ENCODE assay signal across 8 mouse cellular contexts in the genomic region with DNA sequence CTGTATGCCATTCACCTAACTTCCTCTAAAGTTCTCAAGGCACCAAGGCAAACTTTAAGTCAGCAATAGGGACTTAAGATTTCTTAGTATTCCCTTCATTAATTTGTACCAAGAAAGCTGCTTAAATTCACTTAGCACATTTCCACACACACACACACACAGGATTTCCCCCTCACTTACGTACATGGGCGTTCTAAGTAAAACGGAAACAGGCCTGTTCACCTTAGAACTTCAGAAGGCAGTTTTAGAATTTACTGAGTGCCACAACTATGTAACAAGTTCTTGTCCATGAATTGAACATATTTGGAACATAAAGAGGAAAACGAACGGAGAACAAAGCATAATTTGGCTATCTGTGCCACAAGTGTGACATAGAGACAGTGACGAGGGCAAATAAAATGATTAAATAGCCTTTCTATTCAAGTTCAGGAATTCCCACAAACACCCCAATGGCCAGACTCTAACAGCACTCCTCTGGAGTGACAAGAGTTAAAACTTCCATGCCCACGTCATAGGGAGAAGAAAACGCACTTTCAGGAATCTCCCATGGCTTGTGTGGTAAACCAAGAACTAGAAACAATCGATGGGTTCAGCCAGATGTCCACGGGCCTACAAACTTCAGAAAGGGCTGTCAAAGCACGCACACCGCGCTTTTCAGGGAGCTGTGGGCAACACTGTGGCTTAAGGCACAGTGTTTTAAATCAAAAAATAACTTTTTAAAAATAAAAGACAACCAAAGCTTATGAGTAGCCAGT. TPM values are rescaled to one million over a fixed set of nuclear protein-coding genes. Genes with fewer than 3 reads are reported as not detected.
DNase-seq lines count a peak whose midpoint lies in the region; ATAC-seq and TF ChIP-seq lines count a peak whose summit lies in the region.

No protein-coding gene starts in this region.

- ATAC-seq in forebrain, embryonic 16.5 days: no peak
- ATAC-seq in kidney, embryonic 14.5 days (ENCODE audit: low FRiP score, low TSS enrichment): no peak
- ATAC-seq in midbrain, embryonic 13.5 days: no peak

- peaks cover 61% of the 10 kb centered on the region for H3K4me1 ChIP-seq in E14TG2a.4 (replicated peaks; ENCODE audit: low read depth, low read length)
- H3K4me1 ChIP-seq in forebrain, embryonic 16.5 days (replicated peaks; ENCODE audit: control insufficient read depth, insufficient read depth, low read length): peaks cover 13% of the 10 kb centered on the region
- peaks cover 11% of the 10 kb centered on the region; the same call in 1 of the 2 replicates for H3K4me1 ChIP-seq in kidney, embryonic 14.5 days (ENCODE audit: control insufficient read depth, insufficient read depth, low read length)
- H3K4me1 ChIP-seq in midbrain, embryonic 13.5 days (replicated peaks): peaks cover 28% of the 10 kb centered on the region

- H3K4me2 ChIP-seq in forebrain, embryonic 16.5 days (ENCODE audit: low read length): peak overlapping the region; percentile 99
- peak overlapping the region; percentile 83 for H3K4me2 ChIP-seq in kidney, embryonic 14.5 days (replicated peaks; ENCODE audit: low read depth, low read length)
- peak overlapping the region; percentile 97 for H3K4me2 ChIP-seq in midbrain, embryonic 13.5 days (replicated peaks)

- peaks cover 41% of the 10 kb centered on the region for H3K36me3 ChIP-seq in E14TG2a.4 (ENCODE audit: insufficient read depth, low read length)
- peaks cover 13% of the 10 kb centered on the region for H3K36me3 ChIP-seq in forebrain, embryonic 16.5 days (ENCODE audit: control insufficient read depth, insufficient read depth)
- H3K36me3 ChIP-seq in kidney, embryonic 14.5 days (ENCODE audit: control insufficient read depth, insufficient read depth, low read length): peaks cover 31% of the 10 kb centered on the region
- H3K36me3 ChIP-seq in midbrain, embryonic 13.5 days: peaks cover 18% of the 10 kb centered on the region

- no peak overlapping the region for H3K9ac ChIP-seq in forebrain, embryonic 16.5 days (replicated peaks; ENCODE audit: low read depth, low read length)
- peak overlapping the region; percentile 84; the same call in 1 of the 2 replicates for H3K9ac ChIP-seq in kidney, embryonic 14.5 days (ENCODE audit: low read depth, low read length)
- no peak overlapping the region for H3K9ac ChIP-seq in midbrain, embryonic 13.5 days (replicated peaks)

- whole genome bisulfite sequencing in forebrain, embryonic 16.5 days: 45% methylated on average over 13 of the region's 13 CpGs
- WGBS in kidney, embryonic 14.5 days: 43% methylated on average over 13 of the region's 13 CpGs
- 65% methylated on average over 13 of the region's 13 CpGs for WGBS in midbrain, embryonic 13.5 days

- TF ChIP-seq CTCF in E14TG2a.4 (conservative IDR thresholded peaks at IDR 0.05; ENCODE audit: low read length): no peak

- H3K4me3 ChIP-seq in E14TG2a.4 (replicated peaks; ENCODE audit: low read length): peak overlapping the region; percentile 98
- H3K4me3 ChIP-seq in forebrain, embryonic 16.5 days (replicated peaks; ENCODE audit: low read length): peak overlapping the region; percentile 89; the same call in 1 of the 2 replicates
- peak overlapping the region; percentile 87 for H3K4me3 ChIP-seq in kidney, embryonic 14.5 days (ENCODE audit: low read length)
- H3K4me3 ChIP-seq in midbrain, embryonic 13.5 days (replicated peaks): peak overlapping the region; percentile 82; the same call in 1 of the 2 replicates

- intact Hi-C loops in gastrocnemius, postnatal 36 days (cut with DNase I): no loop called here

- DNase-seq in 3134 (ENCODE audit: extremely low read depth, insufficient read length, low spot score): peak; percentile 29
- DNase-seq in gastrocnemius, postnatal 36 days: no peak
- DNase-seq in layer of hippocampus, postnatal 25 days (ENCODE audit: extremely low spot score in 1 of 2, low spot score in 1 of 2): no peak
- DNase-seq in c-Kit-positive CD71-positive TER-119-positive erythroid progenitor cells, embryonic 14.5 days (ENCODE audit: low spot score): no peak

- no peak overlapping the region for H3K27ac ChIP-seq in forebrain, embryonic 16.5 days (ENCODE audit: low read length)
- no peak overlapping the region; the same call in 1 of the 2 replicates for H3K27ac ChIP-seq in kidney, embryonic 14.5 days (ENCODE audit: low read depth, low read length)
- no peak overlapping the region for H3K27ac ChIP-seq in midbrain, embryonic 13.5 days

- H3K27me3 ChIP-seq in E14TG2a.4 (ENCODE audit: insufficient read depth, low read length): peaks cover 11% of the 10 kb centered on the region
- H3K27me3 ChIP-seq in forebrain, embryonic 16.5 days (replicated peaks; ENCODE audit: control insufficient read depth, insufficient read depth, low read length): no peaks in the 10 kb centered on the region
- no peaks in the 10 kb centered on the region for H3K27me3 ChIP-seq in kidney, embryonic 14.5 days (ENCODE audit: control insufficient read depth, insufficient read depth, low read length)
- peaks cover 27% of the 10 kb centered on the region for H3K27me3 ChIP-seq in midbrain, embryonic 13.5 days

- H3K9me3 ChIP-seq in E14TG2a.4 (ENCODE audit: low read length): no peaks in the 10 kb centered on the region
- no peaks in the 10 kb centered on the region for H3K9me3 ChIP-seq in forebrain, embryonic 16.5 days (ENCODE audit: control insufficient read depth, low read length)
- H3K9me3 ChIP-seq in kidney, embryonic 14.5 days (ENCODE audit: control insufficient read depth, low read length): no peaks in the 10 kb centered on the region
- H3K9me3 ChIP-seq in midbrain, embryonic 13.5 days: no peaks in the 10 kb centered on the region; the same call in 1 of the 2 replicates

RNA-seq across cellular contexts. Expression of a gene that starts 18.4 kb away (rescaled TPM):
- 1.3 and 1.6 TPM in 2 replicates for polyA plus RNA-seq in forebrain, embryonic 16.5 days (2015; fragmentation: Nextera tagmentation; extraction: Ambion mirVana)
- polyA plus RNA-seq in kidney, embryonic 14.5 days (2014; fragmentation: Nextera tagmentation; extraction: Ambion mirVana): 3.9 and 4.4 TPM in 2 replicates
- 0.89 and 0.98 TPM in 2 replicates for polyA plus RNA-seq in midbrain, embryonic 13.5 days (2015; fragmentation: Nextera tagmentation; extraction: Ambion mirVana)
- total RNA-seq in gastrocnemius, postnatal 36 days (2021): 1 to 10 TPM in 1 of 2 experiments, under 1 TPM in 1; 0.76 to 1.4 TPM
- 1 to 10 TPM; 5.2 to 5.8 TPM for total RNA-seq in layer of hippocampus, postnatal 25 days (2021)
